Mouse (Mus musculus) c-Kit-positive CD71-negative TER-119-negative erythroid progenitor cells, embryonic 14.5 days (primary cell): Measurements from ENCODE around the gene Dhrs7b.

Source experiments
- DNase-seq: peaks from one replicate; pipeline ENCODE4 v3.0.0-alpha.2; 2013; ENCODE audit warnings: low read depth

The Dhrs7b gene

GRCm38 (mm10) chr11:60902001-60902400 lies 71.6 kb downstream of the Dhrs7b start:
- DNase-seq, result no peak

- DNase-seq, result no peak
These were observed 72.1 kb downstream of the Dhrs7b start for GRCm38 (mm10) chr11:60902486-60902885.

- no peak for DNase-seq
These were observed 73.2 kb downstream of the Dhrs7b start for GRCm38 (mm10) chr11:60903661-60904061.

GRCm38 (mm10) chr11:60905407-60906120 lies 75.1 kb downstream of the Dhrs7b start:
- DNase-seq, result no peak

- DNase-seq, result no peak
These were observed 76.0 kb downstream of the Dhrs7b start for GRCm38 (mm10) chr11:60906449-60906848.

GRCm38 (mm10) chr11:60908073-60908472 lies 77.6 kb downstream of the Dhrs7b start:
- no peak for DNase-seq

- DNase-seq, result no peak
These were observed 79.2 kb downstream of the Dhrs7b start for GRCm38 (mm10) chr11:60909626-60910025.
